Mouse (Mus musculus) forebrain, embryonic 11.5 days (tissue): ENCODE data around the gene Krtap5-2. TPM values are rescaled to one million over a fixed set of nuclear protein-coding genes. Genes with fewer than 3 reads are reported as not detected.
"Not testable (repeated sequence)": the region's sequence is repeated elsewhere in the genome, so short reads cannot be mapped to it uniquely, and the experiment has no call there.

Experiments used
- ATAC-seq: fragments of 200-750 bp; cut with Nextera tagmentation; replicated peaks from 2 replicates; pipeline ENCODE4 v1.8.0; 2017; ENCODE audit warnings: moderate TSS enrichment; ENCODE audit not compliant: low FRiP score
- DNase-seq: peaks from one replicate; pipeline ENCODE4 v3.0.0-alpha.2; 2017; ENCODE audit warnings: low spot score
- H3K27ac ChIP-seq: fragments of 300-500 bp; sonication (generic); 2 replicates; pipeline ENCODE4 v1.5.1; 2014; ENCODE audit warnings: low read depth, low read length
- H3K27me3 ChIP-seq: fragments of 300-500 bp; sonication (generic); 2 replicates; pipeline ENCODE4 v1.6.1; 2014; ENCODE audit warnings: mild to moderate bottlenecking, low read length, mixed read lengths; ENCODE audit not compliant: control insufficient read depth, insufficient read depth
- H3K36me3 ChIP-seq: fragments of 300-500 bp; sonication (generic); 2 replicates; pipeline ENCODE4 v1.6.1; 2014; ENCODE audit warnings: mild to moderate bottlenecking, low read length, moderate library complexity, mixed read lengths; ENCODE audit not compliant: control insufficient read depth, insufficient read depth
- H3K4me1 ChIP-seq: fragments of 300-500 bp; sonication (generic); replicated peaks from 2 replicates; pipeline ENCODE4 v1.6.1; 2014; ENCODE audit warnings: low read length, mixed read lengths; ENCODE audit not compliant: control insufficient read depth, insufficient read depth
- H3K4me2 ChIP-seq: fragments of 300-500 bp; sonication (generic); 2 replicates; pipeline ENCODE4 v1.6.1; 2014; ENCODE audit warnings: low read depth, mild to moderate bottlenecking, low read length, moderate library complexity, mixed read lengths; ENCODE audit not compliant: severe bottlenecking
- H3K4me3 ChIP-seq: fragments of 300-500 bp; sonication (generic); 2 replicates; pipeline ENCODE4 v1.5.1; 2014; ENCODE audit warnings: low read depth, low read length
- H3K9ac ChIP-seq: fragments of 300-500 bp; sonication (generic); 2 replicates; pipeline ENCODE4 v1.6.1; 2014; ENCODE audit warnings: low read length
- H3K9me3 ChIP-seq: fragments of 300-500 bp; sonication (generic); 2 replicates; pipeline ENCODE4 v1.6.1; 2016; ENCODE audit warnings: low read length, mixed read lengths; ENCODE audit not compliant: control insufficient read depth
- WGBS: fragments of 180-500 bp; shearing (Covaris S2); extraction: QIAGEN DNeasy Blood & Tissue Kit; methylation state at CpG from one replicate; pipeline ENCODE4 v1.1.7; 2014; 5-methylcytosine and 5-hydroxymethylcytosine counted together
- polyA plus RNA-seq: library from polyadenylated mRNA; unstranded; fragments of >200 nt; fragmentation: Nextera tagmentation; extraction: Ambion mirVana; gene quantifications from 2 replicates; pipeline ENCODE4 v1.2.1, GENCODE M21; 2014

Krtap5-2 gene
- polyA plus RNA-seq, 1 experiment from 2014 or later, result not detected

DNA sequence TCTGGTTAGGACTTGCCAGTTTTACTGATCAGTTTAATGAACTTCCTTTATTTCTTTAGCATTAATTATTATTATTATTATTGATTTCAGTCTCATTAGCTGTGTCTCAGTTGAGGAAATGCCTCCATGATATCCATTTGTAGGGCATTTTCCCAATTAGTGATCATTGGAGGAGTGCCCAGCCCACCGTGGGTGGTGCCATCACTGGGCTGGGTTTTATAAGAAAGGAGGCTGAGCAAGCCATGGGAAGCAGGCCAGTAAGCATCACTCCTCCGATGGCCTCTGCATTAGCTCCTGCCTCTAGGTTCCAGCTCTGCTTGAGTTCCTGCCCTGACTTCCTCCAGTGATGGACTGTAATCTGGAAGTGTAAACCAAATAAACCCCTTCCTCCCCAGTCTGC lies 12.4 kb upstream of the Krtap5-2 start:
- no peaks in the 10 kb centered on the region for H3K36me3 ChIP-seq
- DNase-seq (no peak), ATAC-seq (no peak)
- 69% methylated on average over 2 of the region's 2 CpGs for WGBS
- no peak overlapping the region for H3K4me3 ChIP-seq
- no peak overlapping the region for H3K4me2 ChIP-seq
- H3K9ac ChIP-seq, result no peak overlapping the region
- H3K27me3 ChIP-seq, result no peaks in the 10 kb centered on the region
- no peaks in the 10 kb centered on the region for H3K9me3 ChIP-seq
- H3K4me1 ChIP-seq, result no peaks in the 10 kb centered on the region
- H3K27ac ChIP-seq, result no peak overlapping the region

- Histone ChIP-seq H3K27me3 (no peaks in the 10 kb centered on the region), H3K36me3 (no peaks in the 10 kb centered on the region), H3K4me2 (no peak overlapping the region), H3K9ac (no peak overlapping the region), H3K4me3 (no peak overlapping the region), H3K4me1 (no peaks in the 10 kb centered on the region), H3K27ac (no peak overlapping the region), H3K9me3 (no peaks in the 10 kb centered on the region)
- ATAC-seq, result no peak
- no peak for DNase-seq
- 53% methylated on average over 1 of the region's 1 CpGs for WGBS
These were observed 5.2 kb upstream of the Krtap5-2 start for GRCm38 (mm10) chr7:142181021-142181420.

- no peaks in the 10 kb centered on the region for H3K4me1 ChIP-seq
- no peak for ATAC-seq
- H3K9ac ChIP-seq, result no peak overlapping the region
- no peak for DNase-seq
- no peak overlapping the region for H3K4me3 ChIP-seq
- H3K9me3 ChIP-seq, result no peaks in the 10 kb centered on the region
- 71% methylated on average over 1 of the region's 1 CpGs for WGBS
- H3K27me3 ChIP-seq, result no peaks in the 10 kb centered on the region
- no peak overlapping the region for H3K27ac ChIP-seq
- H3K36me3 ChIP-seq, result no peaks in the 10 kb centered on the region
- no peak overlapping the region for H3K4me2 ChIP-seq
These were observed 2.9 kb upstream of the Krtap5-2 start for GRCm38 (mm10) chr7:142178685-142179084.

DNA sequence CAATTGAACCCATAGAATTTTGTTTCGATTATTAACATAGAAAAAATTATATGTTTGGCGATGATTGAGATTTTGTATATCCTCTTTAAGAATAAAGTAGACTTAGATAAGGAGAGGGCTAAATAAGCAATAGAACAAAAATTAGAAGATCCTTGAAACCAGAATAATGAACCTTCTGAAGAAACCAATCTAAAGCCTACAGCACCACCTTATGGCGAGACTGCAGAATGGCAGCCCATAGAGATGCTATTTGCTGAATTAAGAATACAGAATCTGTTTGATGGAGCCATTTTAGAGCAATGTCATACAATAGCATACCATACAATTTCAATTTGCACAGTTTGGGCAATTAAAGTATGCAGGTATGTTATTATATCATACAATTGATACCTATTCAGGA lies 6.0 kb downstream of the Krtap5-2 start:
- H3K36me3 ChIP-seq, result no peaks in the 10 kb centered on the region
- ATAC-seq, result no peak
- DNase-seq, result no peak
- H3K27ac ChIP-seq, result no peak overlapping the region
- no peaks in the 10 kb centered on the region for H3K4me1 ChIP-seq
- no peaks in the 10 kb centered on the region for H3K27me3 ChIP-seq
- H3K9me3 ChIP-seq, result no peaks in the 10 kb centered on the region
- no peak overlapping the region for H3K4me3 ChIP-seq
- no peak overlapping the region for H3K9ac ChIP-seq
- H3K4me2 ChIP-seq, result no peak overlapping the region
- WGBS, result 47% methylated on average over 3 of the region's 3 CpGs

GRCm38 (mm10) chr7:142165639-142166038 lies 10.2 kb downstream of the Krtap5-2 start, which contains the start of gene Gm4553:
Gene Gm4553 (minus strand): TSS chr7:142165739.
- H3K4me2 ChIP-seq, H3K27me3 ChIP-seq, H3K4me1 ChIP-seq, H3K36me3 ChIP-seq, DNase-seq, H3K9ac ChIP-seq, H3K4me3 ChIP-seq, ATAC-seq, H3K9me3 ChIP-seq, H3K27ac ChIP-seq: not testable (repeated sequence)

- Histone ChIP-seq H3K9me3 (no peaks in the 10 kb centered on the region), H3K9ac (no peak overlapping the region), H3K27me3 (no peaks in the 10 kb centered on the region), H3K4me1 (no peaks in the 10 kb centered on the region), H3K4me3 (no peak overlapping the region), H3K4me2 (no peak overlapping the region), H3K27ac (no peak overlapping the region), H3K36me3 (no peaks in the 10 kb centered on the region)
- DNase-seq (no peak), ATAC-seq (no peak)
- 98% methylated on average over 3 of the region's 3 CpGs for WGBS
These were observed 16.4 kb downstream of the Krtap5-2 start for GRCm38 (mm10) chr7:142159366-142159765.

GRCm38 (mm10) chr7:142157013-142157412 lies 18.8 kb downstream of the Krtap5-2 start, which contains the start of gene Gm29735:
Gene Gm29735 (minus strand): TSS chr7:142157113.
- not testable (repeated sequence) for H3K27ac ChIP-seq, H3K9me3 ChIP-seq, DNase-seq, H3K36me3 ChIP-seq, ATAC-seq, H3K4me2 ChIP-seq, H3K4me3 ChIP-seq, H3K9ac ChIP-seq, H3K27me3 ChIP-seq, H3K4me1 ChIP-seq
- WGBS, result 53% methylated on average over 2 of the region's 2 CpGs

DNA sequence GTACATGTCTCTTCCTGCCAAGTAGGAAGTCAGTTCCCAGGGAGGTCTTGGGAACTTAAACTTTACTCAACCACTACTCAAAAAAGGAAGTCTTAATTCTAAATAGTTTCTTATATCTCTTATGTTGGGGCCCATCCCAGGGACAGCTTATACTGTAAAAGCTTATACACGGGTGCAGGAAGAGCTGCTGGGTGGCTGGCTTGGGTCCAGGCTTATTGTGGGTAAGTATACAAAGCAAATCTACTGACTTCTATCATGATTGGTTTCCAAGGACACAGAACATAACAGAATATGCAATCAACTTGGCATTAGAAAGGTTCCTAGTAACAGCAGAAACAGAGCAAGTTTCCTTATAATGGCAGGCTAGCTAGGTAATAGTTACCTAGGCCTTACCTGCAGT lies 20.5 kb downstream of the Krtap5-2 start:
- no peaks in the 10 kb centered on the region for H3K4me1 ChIP-seq
- H3K9me3 ChIP-seq, result no peaks in the 10 kb centered on the region
- DNase-seq (no peak), ATAC-seq (no peak)
- WGBS, result 77% methylated on average over 1 of the region's 1 CpGs
- H3K27me3 ChIP-seq, result no peaks in the 10 kb centered on the region
- no peak overlapping the region for H3K4me3 ChIP-seq
- no peak overlapping the region for H3K4me2 ChIP-seq
- H3K36me3 ChIP-seq, result no peaks in the 10 kb centered on the region
- H3K9ac ChIP-seq, result no peak overlapping the region
- no peak overlapping the region for H3K27ac ChIP-seq

- DNase-seq (no peak), ATAC-seq (no peak)
- Histone ChIP-seq H3K4me1 (no peaks in the 10 kb centered on the region), H3K9ac (no peak overlapping the region), H3K27ac (no peak overlapping the region), H3K27me3 (no peaks in the 10 kb centered on the region), H3K9me3 (no peaks in the 10 kb centered on the region), H3K4me3 (no peak overlapping the region), H3K4me2 (no peak overlapping the region), H3K36me3 (no peaks in the 10 kb centered on the region)
- WGBS, result 85% methylated on average over 4 of the region's 4 CpGs
These were observed 23.6 kb downstream of the Krtap5-2 start for GRCm38 (mm10) chr7:142152191-142152590.
